Mouse (Mus musculus) activated CD4-positive, CD25-positive, alpha-beta regulatory T cell, adult 9 weeks (primary cell): Measurements from ENCODE around the gene 1700001K19Rik. TPM values are rescaled to one million over a fixed set of nuclear protein-coding genes. Genes with fewer than 3 reads are reported as not detected.

Experiments used
- polyA plus RNA-seq: library from polyadenylated mRNA; unstranded; fragments of 100-300 nt; shearing (Covaris generic); gene quantifications from one replicate; pipeline ENCODE4 v1.2.1, GENCODE M21; 2017

Gene 1700001K19Rik
- polyA plus RNA-seq, result not detected

GRCm38 (mm10) chr12:110682561-110683299 is at the start of gene 1700001K19Rik:
Gene 1700001K19Rik, minus strand, starts transcription at chr12:110682619.

GRCm38 (mm10) chr12:110702556-110702955 is 20.1 kb upstream of the 1700001K19Rik start, which contains the start of gene Hsp90aa1:
Gene Hsp90aa1, minus strand, starts transcription at chr12:110702728.

Other genes starting within 250 kb of the 1700001K19Rik start
- gene Ppp2r5c, start 235.5 kb downstream of the 1700001K19Rik start, polyA plus RNA-seq, result 255 TPM
- 25.8 TPM for gene Dync1h1, start 81.2 kb downstream of the 1700001K19Rik start, polyA plus RNA-seq
- 470 TPM for gene Hsp90aa1, start 20.1 kb upstream of the 1700001K19Rik start, polyA plus RNA-seq
- 53.5 TPM for gene Wdr20, start 55.3 kb upstream of the 1700001K19Rik start, polyA plus RNA-seq
- 0.20 TPM for gene Mok, start 158.3 kb upstream of the 1700001K19Rik start, polyA plus RNA-seq
- 1.9 TPM for gene Zfp839, start 167.6 kb upstream of the 1700001K19Rik start, polyA plus RNA-seq
- gene Cinp, start 206.5 kb upstream of the 1700001K19Rik start, polyA plus RNA-seq, result 42.5 TPM
- 2.7 TPM for gene Tecpr2, start 206.6 kb upstream of the 1700001K19Rik start, polyA plus RNA-seq